Mouse (Mus musculus): ENCODE results near the gene Epha2. TPM values are rescaled to one million over a fixed set of nuclear protein-coding genes. Genes with fewer than 3 reads are reported as not detected.

Epha2 gene
- polyA plus RNA-seq (2012; ENCODE audit: insufficient read depth, insufficient read length, low replicate concordance, missing spikeins) = not detected in 2 replicates

- TF ChIP-seq POLR2A (IDR thresholded peaks at IDR 0.05; ENCODE audit: insufficient read depth, low read depth, low read length) (no peak; the same call in 1 of the 2 replicates), CTCF (IDR thresholded peaks at IDR 0.05; ENCODE audit: insufficient read depth, low read depth, low read length) (no peak)
- Histone ChIP-seq H3K4me3 (ENCODE audit: insufficient read depth, low read depth, low read length) (peak within 1 kb of the TSS; percentile 54), H3K27ac (ENCODE audit: insufficient read depth, low read depth, low read length) (no peak within 1 kb of the TSS), H3K4me1 (ENCODE audit: control insufficient read depth, insufficient read depth, low read length) (peaks cover 16% of the 10 kb centered on the region)
- under 1% methylated on average over 35 of the region's 35 CpGs for WGBS
Observed at GRCm38 (mm10) chr4:141301116-141301553, at the start of gene Epha2. Gene Epha2 (plus strand): TSS chr4:141301240.

DNA sequence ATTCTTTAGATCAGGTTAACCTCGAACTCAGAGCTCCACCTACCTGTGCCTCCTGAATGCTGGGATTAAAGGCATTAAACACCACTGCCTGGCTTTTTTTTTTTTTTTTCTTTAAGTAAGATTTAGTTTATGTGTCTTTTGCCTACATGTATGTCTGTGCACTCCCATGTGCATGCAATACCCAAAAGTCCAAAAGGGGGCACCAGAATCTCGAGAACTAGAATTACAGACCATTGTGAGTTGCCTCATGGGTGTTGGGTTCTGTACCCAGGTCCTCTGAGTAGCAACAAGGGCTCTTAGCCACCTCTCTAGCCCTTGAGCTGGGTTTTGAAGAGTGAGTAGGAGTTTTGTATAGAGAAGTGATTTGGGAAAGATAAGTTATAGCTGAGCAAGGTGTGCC is 48.4 kb upstream of the Epha2 start:
- Histone ChIP-seq H3K4me3 (ENCODE audit: insufficient read depth, low read depth, low read length) (no peak overlapping the region), H3K27ac (ENCODE audit: insufficient read depth, low read depth, low read length) (no peak overlapping the region), H3K4me1 (ENCODE audit: control insufficient read depth, insufficient read depth, low read length) (peaks cover 8% of the 10 kb centered on the region)
- TF ChIP-seq POLR2A (IDR thresholded peaks at IDR 0.05; ENCODE audit: insufficient read depth, low read depth, low read length) (no peak), CTCF (IDR thresholded peaks at IDR 0.05; ENCODE audit: insufficient read depth, low read depth, low read length) (no peak)
- 69% methylated on average over 2 of the region's 2 CpGs for WGBS

DNA sequence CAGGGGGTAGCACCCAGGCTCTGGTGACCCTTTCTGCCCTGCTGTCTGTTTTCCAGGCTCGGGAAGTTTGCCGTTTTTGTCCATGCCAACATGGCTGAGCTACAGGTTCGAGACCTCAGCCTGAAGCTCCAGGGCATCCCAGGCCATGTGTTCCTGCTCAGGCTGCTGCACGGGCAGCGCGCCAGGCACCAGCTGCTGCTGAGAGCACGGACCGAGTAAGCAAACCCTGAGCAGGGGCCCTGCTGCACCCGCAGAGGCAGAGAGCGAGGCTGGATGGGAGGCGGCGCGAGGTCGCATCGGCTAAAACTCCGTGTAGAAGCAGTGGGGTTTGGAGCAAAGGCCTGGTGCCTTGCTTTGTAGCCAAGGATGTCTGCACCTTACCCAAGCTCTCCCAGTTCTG is 46.8 kb upstream of the Epha2 start:
- Histone ChIP-seq H3K27ac (ENCODE audit: insufficient read depth, low read depth, low read length) (no peak overlapping the region), H3K4me1 (ENCODE audit: control insufficient read depth, insufficient read depth, low read length) (no peaks in the 10 kb centered on the region), H3K4me3 (ENCODE audit: insufficient read depth, low read depth, low read length) (no peak overlapping the region)
- WGBS = 63% methylated on average over 16 of the region's 16 CpGs
- TF ChIP-seq CTCF (IDR thresholded peaks at IDR 0.05; ENCODE audit: insufficient read depth, low read depth, low read length) (no peak), POLR2A (IDR thresholded peaks at IDR 0.05; ENCODE audit: insufficient read depth, low read depth, low read length) (no peak)

- WGBS = 70% methylated on average over 5 of the region's 5 CpGs
- TF ChIP-seq POLR2A (IDR thresholded peaks at IDR 0.05; ENCODE audit: insufficient read depth, low read depth, low read length) = no peak
- peak; percentile 39; the same call in 1 of the 2 replicates for TF ChIP-seq CTCF (IDR thresholded peaks at IDR 0.05; ENCODE audit: insufficient read depth, low read depth, low read length)
- H3K27ac ChIP-seq (ENCODE audit: insufficient read depth, low read depth, low read length) = no peak overlapping the region
- no peak overlapping the region for H3K4me3 ChIP-seq (ENCODE audit: insufficient read depth, low read depth, low read length)
- H3K4me1 ChIP-seq (ENCODE audit: control insufficient read depth, insufficient read depth, low read length) = 0 out of 2 replicates have a peak, but pooled peaks cover 5% of the 10 kb centered on the region
Observed at GRCm38 (mm10) chr4:141257440-141257839, 43.6 kb upstream of the Epha2 start.

DNA sequence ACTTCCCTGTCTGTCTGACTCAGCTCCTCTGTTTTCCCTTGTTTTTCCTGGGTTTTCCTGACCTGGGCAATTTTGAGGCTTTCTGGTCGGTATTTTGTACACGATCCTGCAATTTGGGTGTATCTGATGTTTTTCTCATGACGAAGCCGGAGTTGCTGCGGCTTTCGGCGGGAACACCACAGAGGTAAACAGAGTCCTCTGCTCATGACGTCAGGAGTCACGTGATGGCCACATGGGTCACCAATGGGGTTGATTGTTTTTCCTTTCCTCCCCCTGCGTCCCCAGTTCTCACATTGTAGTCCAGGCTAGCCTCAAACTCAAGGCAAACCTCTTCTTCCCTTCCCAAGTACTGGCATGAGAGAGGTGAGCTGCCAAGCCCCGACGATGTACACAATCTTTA is 41.6 kb upstream of the Epha2 start:
- TF ChIP-seq POLR2A (IDR thresholded peaks at IDR 0.05; ENCODE audit: insufficient read depth, low read depth, low read length) (no peak), CTCF (IDR thresholded peaks at IDR 0.05; ENCODE audit: insufficient read depth, low read depth, low read length) (no peak)
- WGBS = 74% methylated on average over 12 of the region's 12 CpGs

GRCm38 (mm10) chr4:141260007-141260723 is 40.9 kb upstream of the Epha2 start:
- Histone ChIP-seq H3K4me3 (ENCODE audit: insufficient read depth, low read depth, low read length) (no peak overlapping the region), H3K27ac (ENCODE audit: insufficient read depth, low read depth, low read length) (no peak overlapping the region), H3K4me1 (ENCODE audit: control insufficient read depth, insufficient read depth, low read length) (0 out of 2 replicates have a peak, but pooled peaks cover 5% of the 10 kb centered on the region)
- 36% methylated on average over 16 of the region's 16 CpGs for WGBS
- no peak for TF ChIP-seq CTCF (IDR thresholded peaks at IDR 0.05; ENCODE audit: insufficient read depth, low read depth, low read length)
- TF ChIP-seq POLR2A (IDR thresholded peaks at IDR 0.05; ENCODE audit: insufficient read depth, low read depth, low read length) = no peak

More for the DNA sequence above, 41.6 kb upstream of the Epha2 start:
- no peak overlapping the region for H3K27ac ChIP-seq (ENCODE audit: insufficient read depth, low read depth, low read length)
- H3K4me1 ChIP-seq (ENCODE audit: control insufficient read depth, insufficient read depth, low read length) = 0 out of 2 replicates have a peak, but pooled peaks cover 5% of the 10 kb centered on the region
- H3K4me3 ChIP-seq (ENCODE audit: insufficient read depth, low read depth, low read length) = no peak overlapping the region

DNA sequence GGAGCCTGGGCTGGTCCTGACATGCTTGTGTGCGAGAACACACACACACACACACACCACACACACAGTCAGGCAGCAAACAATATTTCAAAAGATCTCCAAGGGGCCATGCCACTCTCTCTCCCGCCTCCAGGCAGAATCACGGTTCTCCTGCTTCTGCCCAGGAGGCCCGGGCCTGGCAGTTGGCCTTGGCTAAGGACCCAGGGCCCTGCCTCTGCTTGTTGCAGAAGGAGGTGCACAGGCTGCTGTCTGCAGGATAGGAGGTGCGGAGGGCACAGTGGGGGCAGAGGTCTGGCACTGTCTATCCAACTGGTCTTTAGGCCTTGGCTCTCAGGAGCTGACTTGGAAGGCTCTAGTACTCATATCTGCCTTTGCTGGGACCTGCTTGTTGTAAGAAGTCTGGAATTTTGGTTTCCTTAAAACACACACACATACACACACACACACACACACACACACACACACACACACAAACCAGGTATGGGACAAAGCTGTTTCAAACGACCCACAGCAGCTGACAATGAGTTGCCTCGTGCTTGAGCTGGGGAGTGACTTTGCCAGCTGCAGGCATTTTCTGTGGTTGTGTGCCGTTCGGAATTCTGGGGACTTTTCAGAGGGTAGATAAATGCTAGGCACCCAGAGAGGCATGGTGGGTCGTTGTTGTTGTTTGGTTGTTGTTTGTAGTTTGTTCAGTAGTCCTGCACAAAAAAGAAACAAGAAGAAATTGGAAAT is 38.0 kb upstream of the Epha2 start:
- no peak for TF ChIP-seq CTCF (IDR thresholded peaks at IDR 0.05; ENCODE audit: insufficient read depth, low read depth, low read length)
- H3K27ac ChIP-seq (ENCODE audit: insufficient read depth, low read depth, low read length) = no peak overlapping the region
- WGBS = 79% methylated on average over 10 of the region's 10 CpGs

GRCm38 (mm10) chr4:141265979-141266637 is 34.9 kb upstream of the Epha2 start:
- Histone ChIP-seq H3K4me3 (ENCODE audit: insufficient read depth, low read depth, low read length) (no peak overlapping the region), H3K4me1 (ENCODE audit: control insufficient read depth, insufficient read depth, low read length) (no peaks in the 10 kb centered on the region), H3K27ac (ENCODE audit: insufficient read depth, low read depth, low read length) (no peak overlapping the region)
- WGBS = 94% methylated on average over 3 of the region's 3 CpGs
- TF ChIP-seq CTCF (IDR thresholded peaks at IDR 0.05; ENCODE audit: insufficient read depth, low read depth, low read length) = no peak
- no peak for TF ChIP-seq POLR2A (IDR thresholded peaks at IDR 0.05; ENCODE audit: insufficient read depth, low read depth, low read length)

More for the DNA sequence above, 38.0 kb upstream of the Epha2 start:
- H3K4me1 ChIP-seq (ENCODE audit: control insufficient read depth, insufficient read depth, low read length) = 0 out of 2 replicates have a peak, but pooled peaks cover 5% of the 10 kb centered on the region
- no peak overlapping the region for H3K4me3 ChIP-seq (ENCODE audit: insufficient read depth, low read depth, low read length)
